Mouse (Mus musculus) megakaryocyte progenitor cell, adult 5-6 weeks (primary cell): ENCODE results near the gene Olfr1138. TPM values are rescaled to one million over a fixed set of nuclear protein-coding genes. Genes with fewer than 3 reads are reported as not detected.

Experiments used
- ATAC-seq: replicated peaks from 2 replicates; pipeline ENCODE4 v1.8.0; 2016; ENCODE audit warnings: mild to moderate bottlenecking, moderate TSS enrichment, inconsistent platforms; ENCODE audit not compliant: poor library complexity
- total RNA-seq, 2 experiments: library from RNA; stranded (forward) in 1 of 2; stranded (reverse) in 1 of 2; fragments of 157-497, 149-512 nt in 1 of 2; fragments of 200-1000 nt in 1 of 2; gene quantifications; 2 replicates each; pipeline versions ENCODE4 v1.2.3 to v1.2.4; 2015 to 2017

The Olfr1138 gene
- total RNA-seq (2015) (not detected in 2 replicates), total RNA-seq (2017) (not detected in 2 replicates)

DNA sequence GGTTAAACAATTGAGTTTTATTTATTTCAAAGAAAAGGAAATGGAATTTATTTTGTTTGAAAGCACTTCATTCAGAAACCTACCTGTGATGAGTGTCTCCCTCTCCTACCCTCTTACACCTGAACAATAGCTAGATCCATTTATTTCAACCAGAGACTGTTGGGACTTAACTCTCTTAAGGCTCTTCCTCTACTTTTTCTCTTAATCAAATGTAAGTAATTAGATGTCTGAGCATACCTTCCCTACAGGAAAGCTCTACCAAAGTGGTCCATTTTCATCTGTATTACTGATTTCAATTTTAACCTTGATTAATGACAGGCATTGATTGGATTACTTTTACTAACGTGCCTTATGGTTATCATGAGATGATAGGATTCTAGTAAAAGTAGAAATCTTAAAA is at the start of gene Olfr1138:
Gene Olfr1138, minus strand, starts transcription at position 101 of the 400 bp plus-strand sequence.
- ATAC-seq: no peak

GRCm38 (mm10) chr2:87779183-87779582 is 39.4 kb upstream of the Olfr1138 start, which contains the start of gene Olfr152:
Gene Olfr152, plus strand, starts transcription at chr2:87779483.
- ATAC-seq: no peak

DNA sequence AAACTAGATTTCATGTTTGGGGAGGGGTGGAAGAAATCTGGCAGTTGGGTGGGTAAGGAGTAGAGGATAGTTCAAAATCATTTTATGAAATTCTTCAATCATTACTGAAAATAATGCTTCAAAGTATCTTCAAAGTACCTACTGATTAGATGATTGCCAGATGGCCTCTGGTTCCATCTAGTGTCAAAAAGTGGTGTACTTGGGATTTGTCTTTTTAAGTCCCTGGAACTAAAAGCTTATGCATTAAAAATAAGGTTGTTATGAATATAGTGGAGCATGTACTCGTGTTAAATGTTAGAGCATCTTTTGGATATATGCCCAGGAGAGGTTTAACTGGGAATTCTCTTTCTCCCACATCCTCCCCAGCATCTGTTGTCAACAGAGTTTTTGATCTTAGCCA is 36.4 kb upstream of the Olfr1138 start:
- no peak for ATAC-seq

GRCm38 (mm10) chr2:87753891-87754290 is 14.1 kb upstream of the Olfr1138 start, which contains the start of gene Olfr1141:
Gene Olfr1141, minus strand, starts transcription at chr2:87753991.
- ATAC-seq: no peak

GRCm38 (mm10) chr2:87743452-87743851 is 3.7 kb upstream of the Olfr1138 start, which contains the start of gene Olfr1140:
Gene Olfr1140, plus strand, starts transcription at chr2:87743752.
- no peak for ATAC-seq

DNA sequence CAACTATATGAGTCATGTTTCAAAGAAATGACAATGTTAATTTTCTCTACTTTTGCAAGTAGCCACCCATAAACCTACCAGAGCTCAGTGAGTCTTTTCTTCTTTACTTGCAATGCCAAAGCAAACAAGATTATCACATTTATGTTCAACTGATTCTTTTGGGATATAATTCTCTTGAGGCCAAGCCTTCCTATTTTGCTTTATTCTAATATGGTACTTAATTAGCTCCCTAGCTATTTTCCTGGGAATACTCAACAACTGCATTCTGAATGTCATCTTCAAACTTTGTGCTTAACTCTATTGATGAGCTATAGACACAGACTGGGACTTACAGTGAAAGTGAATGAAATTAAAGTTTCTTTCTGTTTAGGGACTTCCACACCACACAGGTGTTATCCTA is 26.7 kb downstream of the Olfr1138 start, which contains the start of gene Olfr1137:
Gene Olfr1137, minus strand, starts transcription at position 101 of the 400 bp plus-strand sequence.
- ATAC-seq: no peak

GRCm38 (mm10) chr2:87693847-87694246 is 45.9 kb downstream of the Olfr1138 start, which contains the start of gene Olfr1136:
Gene Olfr1136, minus strand, starts transcription at chr2:87693947.
- no peak for ATAC-seq

Other genes starting within 250 kb of the Olfr1138 start
- gene Pramel7, start 242.9 kb downstream of the Olfr1138 start, total RNA-seq (2015): not detected in 2 replicates
- not detected in 2 replicates for gene Pramel7, start 242.9 kb downstream of the Olfr1138 start, total RNA-seq (2017)
- not detected in 2 replicates for gene Pramel6, start 233.4 kb downstream of the Olfr1138 start, total RNA-seq (2015)
- not detected in 2 replicates for gene Pramel6, start 233.4 kb downstream of the Olfr1138 start, total RNA-seq (2017)
- not detected in 2 replicates for gene Olfr153, start 208.2 kb downstream of the Olfr1138 start, total RNA-seq (2015)
- not detected in 2 replicates for gene Olfr153, start 208.2 kb downstream of the Olfr1138 start, total RNA-seq (2017)
- gene Olfr1128, start 194.4 kb downstream of the Olfr1138 start, total RNA-seq (2015): not detected in 2 replicates
- gene Olfr1128, start 194.4 kb downstream of the Olfr1138 start, total RNA-seq (2017): not detected in 2 replicates
- gene Olfr1129, start 166.1 kb downstream of the Olfr1138 start, total RNA-seq (2015): not detected in 2 replicates
- gene Olfr1129, start 166.1 kb downstream of the Olfr1138 start, total RNA-seq (2017): not detected in 2 replicates
- not detected in 2 replicates for gene Olfr1130, start 133.8 kb downstream of the Olfr1138 start, total RNA-seq (2015)
- not detected in 2 replicates for gene Olfr1130, start 133.8 kb downstream of the Olfr1138 start, total RNA-seq (2017)
- gene Olfr1131, start 112.9 kb downstream of the Olfr1138 start, total RNA-seq (2015): not detected in 2 replicates
- not detected in 2 replicates for gene Olfr1131, start 112.9 kb downstream of the Olfr1138 start, total RNA-seq (2017)
- not detected in 2 replicates for gene Olfr1132, start 102.4 kb downstream of the Olfr1138 start, total RNA-seq (2015)
- gene Olfr1132, start 102.4 kb downstream of the Olfr1138 start, total RNA-seq (2017): not detected in 2 replicates
- gene Olfr1133, start 92.6 kb downstream of the Olfr1138 start, total RNA-seq (2015): not detected in 2 replicates
- not detected in 2 replicates for gene Olfr1133, start 92.6 kb downstream of the Olfr1138 start, total RNA-seq (2017)
- gene Olfr1134, start 81.5 kb downstream of the Olfr1138 start, total RNA-seq (2015): not detected in 2 replicates
- gene Olfr1134, start 81.5 kb downstream of the Olfr1138 start, total RNA-seq (2017): not detected in 2 replicates
- not detected in 2 replicates for gene Olfr1135, start 66.3 kb downstream of the Olfr1138 start, total RNA-seq (2015)
- gene Olfr1135, start 66.3 kb downstream of the Olfr1138 start, total RNA-seq (2017): not detected in 2 replicates
- not detected in 2 replicates for gene Olfr1136, start 46.0 kb downstream of the Olfr1138 start, total RNA-seq (2015)
- gene Olfr1136, start 46.0 kb downstream of the Olfr1138 start, total RNA-seq (2017): not detected in 2 replicates
- not detected in 2 replicates for gene Olfr1137, start 26.8 kb downstream of the Olfr1138 start, total RNA-seq (2015)
- gene Olfr1137, start 26.8 kb downstream of the Olfr1138 start, total RNA-seq (2017): not detected in 2 replicates
- gene Olfr1140, start 3.8 kb upstream of the Olfr1138 start, total RNA-seq (2015): not detected in 2 replicates
- not detected in 2 replicates for gene Olfr1140, start 3.8 kb upstream of the Olfr1138 start, total RNA-seq (2017)
- not detected in 2 replicates for gene Olfr1141, start 14.0 kb upstream of the Olfr1138 start, total RNA-seq (2015)
- not detected in 2 replicates for gene Olfr1141, start 14.0 kb upstream of the Olfr1138 start, total RNA-seq (2017)
- gene Olfr152, start 39.5 kb upstream of the Olfr1138 start, total RNA-seq (2015): not detected in 2 replicates
- gene Olfr152, start 39.5 kb upstream of the Olfr1138 start, total RNA-seq (2017): not detected in 2 replicates
- gene Olfr1143, start 60.6 kb upstream of the Olfr1138 start, total RNA-seq (2015): not detected in 2 replicates
- gene Olfr1143, start 60.6 kb upstream of the Olfr1138 start, total RNA-seq (2017): not detected in 2 replicates
- not detected in 2 replicates for gene Olfr1145, start 69.8 kb upstream of the Olfr1138 start, total RNA-seq (2015)
- gene Olfr1145, start 69.8 kb upstream of the Olfr1138 start, total RNA-seq (2017): not detected in 2 replicates
- not detected in 2 replicates for gene Olfr1148, start 90.6 kb upstream of the Olfr1138 start, total RNA-seq (2015)
- gene Olfr1148, start 90.6 kb upstream of the Olfr1138 start, total RNA-seq (2017): not detected in 2 replicates
- gene Olfr1150-ps1, start 104.0 kb upstream of the Olfr1138 start, total RNA-seq (2015): not detected in 2 replicates
- not detected in 2 replicates for gene Olfr1150-ps1, start 104.0 kb upstream of the Olfr1138 start, total RNA-seq (2017)
- gene Olfr1151, start 115.9 kb upstream of the Olfr1138 start, total RNA-seq (2015): not detected in 2 replicates
- gene Olfr1151, start 115.9 kb upstream of the Olfr1138 start, total RNA-seq (2017): not detected in 2 replicates
- gene Olfr1152, start 126.5 kb upstream of the Olfr1138 start, total RNA-seq (2015): not detected in 2 replicates
- gene Olfr1152, start 126.5 kb upstream of the Olfr1138 start, total RNA-seq (2017): not detected in 2 replicates
- gene Olfr1153, start 155.0 kb upstream of the Olfr1138 start, total RNA-seq (2015): not detected in 2 replicates
- not detected in 2 replicates for gene Olfr1153, start 155.0 kb upstream of the Olfr1138 start, total RNA-seq (2017)
- not detected in 2 replicates for gene Olfr1154, start 165.2 kb upstream of the Olfr1138 start, total RNA-seq (2015)
- not detected in 2 replicates for gene Olfr1154, start 165.2 kb upstream of the Olfr1138 start, total RNA-seq (2017)
- not detected in 2 replicates for gene Olfr1155, start 205.2 kb upstream of the Olfr1138 start, total RNA-seq (2015)
- not detected in 2 replicates for gene Olfr1155, start 205.2 kb upstream of the Olfr1138 start, total RNA-seq (2017)
- gene Olfr1156, start 213.1 kb upstream of the Olfr1138 start, total RNA-seq (2015): not detected in 2 replicates
- not detected in 2 replicates for gene Olfr1156, start 213.1 kb upstream of the Olfr1138 start, total RNA-seq (2017)
- gene Olfr1157, start 228.3 kb upstream of the Olfr1138 start, total RNA-seq (2015): not detected in 2 replicates
- not detected in 2 replicates for gene Olfr1157, start 228.3 kb upstream of the Olfr1138 start, total RNA-seq (2017)
- gene Olfr74, start 234.7 kb upstream of the Olfr1138 start, total RNA-seq (2015): not detected in 2 replicates
- not detected in 2 replicates for gene Olfr74, start 234.7 kb upstream of the Olfr1138 start, total RNA-seq (2017)